Mouse (Mus musculus): ENCODE data around the gene Slc6a21. TPM values are rescaled to one million over a fixed set of nuclear protein-coding genes. Genes with fewer than 3 reads are reported as not detected.
"Not testable (repeated sequence)": the region's sequence is repeated elsewhere in the genome, so short reads cannot be mapped to it uniquely, and the experiment has no call there.

Slc6a21 gene
- polyA plus RNA-seq, 1 experiment, result not detected

- 72% methylated on average over 7 of the region's 7 CpGs for WGBS
- no peaks in the 10 kb centered on the region for H3K4me1 ChIP-seq (ENCODE audit: control insufficient read depth, insufficient read depth, low read length)
- no peaks in the 10 kb centered on the region for H3K27me3 ChIP-seq (ENCODE audit: control insufficient read depth, insufficient read depth, low read length)
- no peak for DNase-seq
- no peak overlapping the region for H3K4me3 ChIP-seq (replicated peaks; ENCODE audit: insufficient read depth, low read depth, low read length)
- no peak for TF ChIP-seq CTCF (IDR thresholded peaks at IDR 0.05; ENCODE audit: borderline replicate concordance, insufficient read depth, low read depth, low read length)
- no peak for TF ChIP-seq POLR2A (IDR thresholded peaks at IDR 0.05; ENCODE audit: borderline replicate concordance, insufficient read depth, low read length)
- H3K27ac ChIP-seq (ENCODE audit: insufficient read depth, low read length), result no peak overlapping the region
Observed at GRCm38 (mm10) chr7:45240109-45240508, 37.2 kb upstream of the Slc6a21 start.

DNA sequence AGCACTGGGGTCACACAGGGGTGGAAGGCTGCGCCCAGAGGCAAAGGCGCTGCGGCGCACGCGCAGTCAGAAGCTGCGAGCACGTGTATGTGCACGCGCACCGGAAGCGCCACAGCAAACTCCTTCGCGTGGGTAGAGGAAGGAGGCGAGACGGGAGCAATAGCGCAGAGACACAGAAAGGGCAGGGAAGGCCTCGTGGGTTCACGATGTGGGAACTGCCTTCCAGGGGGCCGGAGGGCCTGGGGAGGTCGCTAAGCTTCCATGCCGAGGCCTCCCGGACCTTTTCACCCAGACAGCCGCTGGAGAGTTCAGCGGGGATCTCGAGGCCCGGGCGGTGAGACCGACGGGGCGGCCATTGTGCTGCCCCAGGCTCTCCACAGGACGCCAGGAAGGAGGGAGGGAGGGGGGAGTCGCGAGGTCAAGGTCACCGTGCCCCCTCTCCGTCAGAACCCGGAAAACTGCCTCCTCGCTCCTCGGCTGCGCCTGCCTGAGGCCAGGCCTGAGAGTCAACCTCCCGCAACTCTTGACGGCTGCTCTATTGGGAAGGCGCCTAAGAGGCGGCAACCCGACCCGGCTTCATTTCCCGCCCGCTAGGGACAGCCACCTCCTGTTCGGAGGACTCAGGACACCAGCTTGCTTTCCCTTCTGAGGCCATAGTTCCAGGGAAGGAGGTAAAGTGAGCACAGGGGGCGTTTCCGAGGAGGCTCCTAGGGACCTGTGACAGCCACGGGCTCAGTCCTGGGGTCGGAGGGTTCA, 36.5 kb upstream of the Slc6a21 start, which contains the start of gene Slc6a16:
Gene Slc6a16, plus strand, starts transcription at position 453 of the 756 bp plus-strand sequence.
- no peak within 1 kb of the TSS for H3K27ac ChIP-seq (ENCODE audit: insufficient read depth, low read length)

GRCm38 (mm10) chr7:45241389-45241749, 35.9 kb upstream of the Slc6a21 start:
- no peak for DNase-seq
- H3K4me1 ChIP-seq (ENCODE audit: control insufficient read depth, insufficient read depth, low read length), result no peaks in the 10 kb centered on the region
- no peaks in the 10 kb centered on the region for H3K27me3 ChIP-seq (ENCODE audit: control insufficient read depth, insufficient read depth, low read length)
- TF ChIP-seq CTCF (IDR thresholded peaks at IDR 0.05; ENCODE audit: borderline replicate concordance, insufficient read depth, low read depth, low read length), result no peak
- TF ChIP-seq POLR2A (IDR thresholded peaks at IDR 0.05; ENCODE audit: borderline replicate concordance, insufficient read depth, low read length), result no peak
- WGBS, result 74% methylated on average over 6 of the region's 6 CpGs
- H3K27ac ChIP-seq (ENCODE audit: insufficient read depth, low read length), result no peak overlapping the region
- no peak overlapping the region for H3K4me3 ChIP-seq (replicated peaks; ENCODE audit: insufficient read depth, low read depth, low read length)

More for the DNA sequence above, 36.5 kb upstream of the Slc6a21 start, which contains the start of gene Slc6a16:
- Histone ChIP-seq H3K4me3 (replicated peaks; ENCODE audit: insufficient read depth, low read depth, low read length) (no peak within 1 kb of the TSS), H3K4me1 (ENCODE audit: control insufficient read depth, insufficient read depth, low read length) (no peaks in the 10 kb centered on the region), H3K27me3 (ENCODE audit: control insufficient read depth, insufficient read depth, low read length) (no peaks in the 10 kb centered on the region)
- peak in 1 of 2 experiments; percentile 22 for DNase-seq
- WGBS, result 16% methylated on average over 53 of the region's 53 CpGs
- TF ChIP-seq CTCF (IDR thresholded peaks at IDR 0.05; ENCODE audit: borderline replicate concordance, insufficient read depth, low read depth, low read length), result no peak
- TF ChIP-seq POLR2A (IDR thresholded peaks at IDR 0.05; ENCODE audit: borderline replicate concordance, insufficient read depth, low read length), result no peak

- H3K27me3 ChIP-seq (ENCODE audit: control insufficient read depth, insufficient read depth, low read length), result no peaks in the 10 kb centered on the region
Observed at GRCm38 (mm10) chr7:45247666-45248065, 29.6 kb upstream of the Slc6a21 start.

GRCm38 (mm10) chr7:45253806-45254205, 23.5 kb upstream of the Slc6a21 start:
- Histone ChIP-seq H3K4me1 (ENCODE audit: control insufficient read depth, insufficient read depth, low read length) (no peaks in the 10 kb centered on the region), H3K27me3 (ENCODE audit: control insufficient read depth, insufficient read depth, low read length) (no peaks in the 10 kb centered on the region), H3K27ac (ENCODE audit: insufficient read depth, low read length) (no peak overlapping the region), H3K4me3 (replicated peaks; ENCODE audit: insufficient read depth, low read depth, low read length) (no peak overlapping the region)
- 90% methylated on average over 8 of the region's 8 CpGs for WGBS
- no peak for TF ChIP-seq CTCF (IDR thresholded peaks at IDR 0.05; ENCODE audit: borderline replicate concordance, insufficient read depth, low read depth, low read length)
- TF ChIP-seq POLR2A (IDR thresholded peaks at IDR 0.05; ENCODE audit: borderline replicate concordance, insufficient read depth, low read length), result no peak
- no peak for DNase-seq

More at GRCm38 (mm10) chr7:45247666-45248065, 29.6 kb upstream of the Slc6a21 start:
- no peak for DNase-seq
- no peaks in the 10 kb centered on the region for H3K4me1 ChIP-seq (ENCODE audit: control insufficient read depth, insufficient read depth, low read length)
- TF ChIP-seq CTCF (IDR thresholded peaks at IDR 0.05; ENCODE audit: borderline replicate concordance, insufficient read depth, low read depth, low read length) (no peak), POLR2A (IDR thresholded peaks at IDR 0.05; ENCODE audit: borderline replicate concordance, insufficient read depth, low read length) (no peak)
- H3K27ac ChIP-seq (ENCODE audit: insufficient read depth, low read length), result no peak overlapping the region
- WGBS, result 57% methylated on average over 3 of the region's 3 CpGs
- no peak overlapping the region for H3K4me3 ChIP-seq (replicated peaks; ENCODE audit: insufficient read depth, low read depth, low read length)

GRCm38 (mm10) chr7:45255822-45256221, 21.5 kb upstream of the Slc6a21 start:
- DNase-seq; H3K4me3 ChIP-seq (replicated peaks; ENCODE audit: insufficient read depth, low read depth, low read length); H3K27me3 ChIP-seq (ENCODE audit: control insufficient read depth, insufficient read depth, low read length); H3K27ac ChIP-seq (ENCODE audit: insufficient read depth, low read length); H3K4me1 ChIP-seq (ENCODE audit: control insufficient read depth, insufficient read depth, low read length): not testable (repeated sequence)
- WGBS, result 77% methylated on average over 7 of the region's 7 CpGs

- no peak overlapping the region for H3K4me3 ChIP-seq (replicated peaks; ENCODE audit: insufficient read depth, low read depth, low read length)
- no peaks in the 10 kb centered on the region for H3K4me1 ChIP-seq (ENCODE audit: control insufficient read depth, insufficient read depth, low read length)
- WGBS, result 34% methylated on average over 11 of the region's 11 CpGs
- no peak for DNase-seq
- H3K27me3 ChIP-seq (ENCODE audit: control insufficient read depth, insufficient read depth, low read length), result no peaks in the 10 kb centered on the region
- H3K27ac ChIP-seq (ENCODE audit: insufficient read depth, low read length), result no peak overlapping the region
- TF ChIP-seq POLR2A (IDR thresholded peaks at IDR 0.05; ENCODE audit: borderline replicate concordance, insufficient read depth, low read length) (no peak), CTCF (IDR thresholded peaks at IDR 0.05; ENCODE audit: borderline replicate concordance, insufficient read depth, low read depth, low read length) (no peak)
Observed at GRCm38 (mm10) chr7:45257063-45257840, 20.1 kb upstream of the Slc6a21 start.

GRCm38 (mm10) chr7:45259281-45259680, 18.0 kb upstream of the Slc6a21 start:
- DNase-seq, result no peak
- 87% methylated on average over 8 of the region's 8 CpGs for WGBS
- Histone ChIP-seq H3K27me3 (ENCODE audit: control insufficient read depth, insufficient read depth, low read length) (no peaks in the 10 kb centered on the region), H3K4me3 (replicated peaks; ENCODE audit: insufficient read depth, low read depth, low read length) (no peak overlapping the region), H3K4me1 (ENCODE audit: control insufficient read depth, insufficient read depth, low read length) (no peaks in the 10 kb centered on the region), H3K27ac (ENCODE audit: insufficient read depth, low read length) (no peak overlapping the region)
- TF ChIP-seq CTCF (IDR thresholded peaks at IDR 0.05; ENCODE audit: borderline replicate concordance, insufficient read depth, low read depth, low read length), result no peak
- TF ChIP-seq POLR2A (IDR thresholded peaks at IDR 0.05; ENCODE audit: borderline replicate concordance, insufficient read depth, low read length), result no peak

Data from cerebellum, adult 2 months (tissue).